Mouse (Mus musculus): Measurements from ENCODE around the gene Rpa1.

- no peak for TF ChIP-seq CTCF (IDR thresholded peaks at IDR 0.05; ENCODE audit: borderline replicate concordance, insufficient read depth, low read length)
- no peak for TF ChIP-seq POLR2A (IDR thresholded peaks at IDR 0.05; ENCODE audit: low read depth, low read length)
Measured at GRCm38 (mm10) chr11:75270985-75271434, 77.1 kb downstream of the Rpa1 start.
